Mouse (Mus musculus): ENCODE measurements around the gene Krt42. TPM values are rescaled to one million over a fixed set of nuclear protein-coding genes. Genes with fewer than 3 reads are reported as not detected.

The Krt42 gene
- polyA plus RNA-seq, 1 experiment from 2014 or later = not detected

- Histone ChIP-seq H3K27ac (ENCODE audit: low read depth, low read length) (no peak overlapping the region), H3K9me3 (ENCODE audit: control insufficient read depth, low read length) (no peaks in the 10 kb centered on the region)
- 50% methylated on average over 10 of the region's 10 CpGs for WGBS
Measured at GRCm38 (mm10) chr11:100287024-100287423, 17.4 kb upstream of the Krt42 start.

GRCm38 (mm10) chr11:100284988-100285387, 15.3 kb upstream of the Krt42 start:
- no peak for ATAC-seq (ENCODE audit: low FRiP score, low TSS enrichment)
- Histone ChIP-seq H3K9me3 (ENCODE audit: control insufficient read depth, low read length) (no peaks in the 10 kb centered on the region), H3K36me3 (ENCODE audit: control insufficient read depth, insufficient read depth, low read length) (no peaks in the 10 kb centered on the region), H3K27me3 (ENCODE audit: control insufficient read depth, insufficient read depth, low read length) (no peaks in the 10 kb centered on the region), H3K4me2 (replicated peaks; ENCODE audit: low read depth, low read length) (no peak overlapping the region), H3K27ac (ENCODE audit: low read depth, low read length) (no peak overlapping the region), H3K4me3 (ENCODE audit: low read length) (no peak overlapping the region), H3K9ac (ENCODE audit: low read depth, low read length) (no peak overlapping the region), H3K4me1 (ENCODE audit: control insufficient read depth, insufficient read depth, low read length) (no peaks in the 10 kb centered on the region)
- 76% methylated on average over 4 of the region's 4 CpGs for WGBS

More at GRCm38 (mm10) chr11:100287024-100287423, 17.4 kb upstream of the Krt42 start:
- no peaks in the 10 kb centered on the region for H3K4me1 ChIP-seq (ENCODE audit: control insufficient read depth, insufficient read depth, low read length)
- no peak overlapping the region for H3K4me2 ChIP-seq (replicated peaks; ENCODE audit: low read depth, low read length)
- ATAC-seq (ENCODE audit: low FRiP score, low TSS enrichment) = no peak
- H3K4me3 ChIP-seq (ENCODE audit: low read length) = no peak overlapping the region
- no peaks in the 10 kb centered on the region for H3K36me3 ChIP-seq (ENCODE audit: control insufficient read depth, insufficient read depth, low read length)
- no peak overlapping the region for H3K9ac ChIP-seq (ENCODE audit: low read depth, low read length)
- H3K27me3 ChIP-seq (ENCODE audit: control insufficient read depth, insufficient read depth, low read length) = no peaks in the 10 kb centered on the region

GRCm38 (mm10) chr11:100282549-100282948, 12.9 kb upstream of the Krt42 start:
- H3K9me3 ChIP-seq (ENCODE audit: control insufficient read depth, low read length) = no peaks in the 10 kb centered on the region
- 24% methylated on average over 10 of the region's 10 CpGs for WGBS

GRCm38 (mm10) chr11:100281596-100282544, 12.2 kb upstream of the Krt42 start:
- Histone ChIP-seq H3K27ac (ENCODE audit: low read depth, low read length) (no peak overlapping the region), H3K9me3 (ENCODE audit: control insufficient read depth, low read length) (no peaks in the 10 kb centered on the region), H3K36me3 (ENCODE audit: control insufficient read depth, insufficient read depth, low read length) (no peaks in the 10 kb centered on the region), H3K9ac (ENCODE audit: low read depth, low read length) (no peak overlapping the region), H3K4me1 (ENCODE audit: control insufficient read depth, insufficient read depth, low read length) (no peaks in the 10 kb centered on the region), H3K27me3 (ENCODE audit: control insufficient read depth, insufficient read depth, low read length) (no peaks in the 10 kb centered on the region), H3K4me3 (ENCODE audit: low read length) (no peak overlapping the region), H3K4me2 (replicated peaks; ENCODE audit: low read depth, low read length) (no peak overlapping the region)
- WGBS = 18% methylated on average over 11 of the region's 11 CpGs
- ATAC-seq (ENCODE audit: low FRiP score, low TSS enrichment) = peak; percentile 45; the same call in 1 of the 2 replicates

More at GRCm38 (mm10) chr11:100282549-100282948, 12.9 kb upstream of the Krt42 start:
- no peaks in the 10 kb centered on the region for H3K27me3 ChIP-seq (ENCODE audit: control insufficient read depth, insufficient read depth, low read length)
- H3K36me3 ChIP-seq (ENCODE audit: control insufficient read depth, insufficient read depth, low read length) = no peaks in the 10 kb centered on the region
- no peak overlapping the region for H3K4me3 ChIP-seq (ENCODE audit: low read length)
- no peak overlapping the region for H3K9ac ChIP-seq (ENCODE audit: low read depth, low read length)
- peak; percentile 59; the same call in 1 of the 2 replicates for ATAC-seq (ENCODE audit: low FRiP score, low TSS enrichment)
- H3K27ac ChIP-seq (ENCODE audit: low read depth, low read length) = no peak overlapping the region
- H3K4me1 ChIP-seq (ENCODE audit: control insufficient read depth, insufficient read depth, low read length) = no peaks in the 10 kb centered on the region
- H3K4me2 ChIP-seq (replicated peaks; ENCODE audit: low read depth, low read length) = no peak overlapping the region

- Histone ChIP-seq H3K27ac (ENCODE audit: low read depth, low read length) (no peak overlapping the region), H3K4me2 (replicated peaks; ENCODE audit: low read depth, low read length) (no peak overlapping the region), H3K27me3 (ENCODE audit: control insufficient read depth, insufficient read depth, low read length) (no peaks in the 10 kb centered on the region), H3K9ac (ENCODE audit: low read depth, low read length) (no peak overlapping the region), H3K9me3 (ENCODE audit: control insufficient read depth, low read length) (no peaks in the 10 kb centered on the region), H3K36me3 (ENCODE audit: control insufficient read depth, insufficient read depth, low read length) (no peaks in the 10 kb centered on the region), H3K4me1 (ENCODE audit: control insufficient read depth, insufficient read depth, low read length) (no peaks in the 10 kb centered on the region), H3K4me3 (ENCODE audit: low read length) (no peak overlapping the region)
- 50% methylated on average over 5 of the region's 5 CpGs for whole genome bisulfite sequencing
- ATAC-seq (ENCODE audit: low FRiP score, low TSS enrichment) = no peak
Measured at GRCm38 (mm10) chr11:100278759-100279158, 9.1 kb upstream of the Krt42 start.

- Histone ChIP-seq H3K9ac (ENCODE audit: low read depth, low read length) (no peak overlapping the region), H3K36me3 (ENCODE audit: control insufficient read depth, insufficient read depth, low read length) (no peaks in the 10 kb centered on the region), H3K9me3 (ENCODE audit: control insufficient read depth, low read length) (no peaks in the 10 kb centered on the region), H3K4me3 (ENCODE audit: low read length) (no peak overlapping the region), H3K4me1 (ENCODE audit: control insufficient read depth, insufficient read depth, low read length) (no peaks in the 10 kb centered on the region), H3K4me2 (replicated peaks; ENCODE audit: low read depth, low read length) (no peak overlapping the region), H3K27me3 (ENCODE audit: control insufficient read depth, insufficient read depth, low read length) (no peaks in the 10 kb centered on the region), H3K27ac (ENCODE audit: low read depth, low read length) (no peak overlapping the region)
- no peak for ATAC-seq (ENCODE audit: low FRiP score, low TSS enrichment)
- WGBS = 71% methylated on average over 15 of the region's 15 CpGs
Measured at GRCm38 (mm10) chr11:100277726-100278480, 8.2 kb upstream of the Krt42 start.

GRCm38 (mm10) chr11:100275466-100275865, 5.8 kb upstream of the Krt42 start:
- WGBS = 39% methylated on average over 5 of the region's 5 CpGs

DNA sequence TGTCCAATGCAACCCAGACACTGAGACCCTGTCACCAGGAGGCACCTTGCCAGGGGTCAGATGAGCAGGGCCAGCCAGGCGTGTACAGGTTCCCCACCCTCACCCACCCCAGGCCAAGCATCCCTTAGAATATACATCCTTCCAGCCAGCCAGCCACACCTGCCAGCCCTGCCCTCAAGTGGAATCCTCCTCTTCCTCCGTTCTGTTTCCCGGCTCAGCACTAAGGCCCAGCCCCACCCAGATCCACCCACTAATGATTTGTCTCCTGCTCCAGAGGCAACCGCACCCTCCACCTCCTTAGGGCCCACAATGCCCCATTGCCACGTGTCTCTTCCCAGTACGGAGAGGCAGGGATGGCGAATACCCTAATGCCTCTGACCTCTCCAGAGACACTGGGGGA, 5.0 kb upstream of the Krt42 start:
- Histone ChIP-seq H3K27ac (ENCODE audit: low read depth, low read length) (no peak overlapping the region), H3K36me3 (ENCODE audit: control insufficient read depth, insufficient read depth, low read length) (no peaks in the 10 kb centered on the region), H3K9ac (ENCODE audit: low read depth, low read length) (no peak overlapping the region), H3K4me3 (ENCODE audit: low read length) (no peak overlapping the region), H3K27me3 (ENCODE audit: control insufficient read depth, insufficient read depth, low read length) (no peaks in the 10 kb centered on the region), H3K9me3 (ENCODE audit: control insufficient read depth, low read length) (no peaks in the 10 kb centered on the region), H3K4me1 (ENCODE audit: control insufficient read depth, insufficient read depth, low read length) (no peaks in the 10 kb centered on the region), H3K4me2 (replicated peaks; ENCODE audit: low read depth, low read length) (no peak overlapping the region)
- WGBS = 63% methylated on average over 7 of the region's 7 CpGs
- no peak for ATAC-seq (ENCODE audit: low FRiP score, low TSS enrichment)

More at GRCm38 (mm10) chr11:100275466-100275865, 5.8 kb upstream of the Krt42 start:
- Histone ChIP-seq H3K4me3 (ENCODE audit: low read length) (no peak overlapping the region), H3K27me3 (ENCODE audit: control insufficient read depth, insufficient read depth, low read length) (no peaks in the 10 kb centered on the region), H3K4me2 (replicated peaks; ENCODE audit: low read depth, low read length) (no peak overlapping the region), H3K27ac (ENCODE audit: low read depth, low read length) (no peak overlapping the region), H3K9ac (ENCODE audit: low read depth, low read length) (no peak overlapping the region), H3K9me3 (ENCODE audit: control insufficient read depth, low read length) (no peaks in the 10 kb centered on the region), H3K4me1 (ENCODE audit: control insufficient read depth, insufficient read depth, low read length) (no peaks in the 10 kb centered on the region), H3K36me3 (ENCODE audit: control insufficient read depth, insufficient read depth, low read length) (no peaks in the 10 kb centered on the region)
- ATAC-seq (ENCODE audit: low FRiP score, low TSS enrichment) = no peak
